Mouse (Mus musculus) neutrophil, adult 5-6 weeks (primary cell): ENCODE results near the gene Tbc1d17. TPM values are rescaled to one million over a fixed set of nuclear protein-coding genes. Genes with fewer than 3 reads are reported as not detected.

ENCODE experiments used
- ATAC-seq: fragments of 151-379, 151-347 bp; 2 replicates; pipeline ENCODE4 v1.8.0; 2017; ENCODE audit warnings: mild to moderate bottlenecking, moderate TSS enrichment; ENCODE audit not compliant: insufficient number of reproducible peaks, poor library complexity, low FRiP score, severe bottlenecking; ENCODE audit errors: extremely low read depth
- total RNA-seq: library from RNA; stranded (forward); fragments of 200-1000 nt; gene quantifications from 2 replicates; pipeline ENCODE4 v1.2.3, GENCODE M21; 2017

The Tbc1d17 gene
- total RNA-seq, 1 experiment from 2014 or later = 62.0 TPM

DNA sequence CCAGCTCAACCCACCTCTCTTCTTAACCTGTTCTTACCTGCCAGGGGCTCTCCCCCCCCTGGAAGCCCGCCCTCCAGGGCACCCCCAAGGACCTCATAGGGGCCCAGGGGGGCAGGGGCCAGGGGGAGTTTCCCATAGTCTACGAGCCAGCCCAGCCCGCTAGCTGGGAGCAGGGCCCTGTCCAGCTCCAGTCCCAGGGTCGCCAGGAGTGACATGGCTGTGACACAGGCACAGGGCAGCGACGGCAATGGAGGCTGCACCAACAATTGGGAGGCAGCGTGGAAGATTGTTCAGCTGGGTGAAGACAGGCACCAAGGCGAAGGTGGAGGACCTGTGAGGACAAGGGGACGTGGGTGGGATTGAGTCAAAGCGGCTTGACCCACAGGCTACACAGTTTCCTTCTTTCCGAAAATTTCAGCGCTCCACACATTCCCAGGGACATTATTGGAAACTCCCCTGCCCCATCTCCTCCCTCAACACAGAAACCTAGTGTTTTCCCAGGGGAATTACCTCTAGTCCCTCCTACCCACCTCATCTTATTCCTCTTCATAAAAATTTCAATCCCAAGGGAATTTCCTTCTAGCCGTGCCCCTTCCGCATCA lies 33.8 kb downstream of the Tbc1d17 start:
- ATAC-seq = no peak

DNA sequence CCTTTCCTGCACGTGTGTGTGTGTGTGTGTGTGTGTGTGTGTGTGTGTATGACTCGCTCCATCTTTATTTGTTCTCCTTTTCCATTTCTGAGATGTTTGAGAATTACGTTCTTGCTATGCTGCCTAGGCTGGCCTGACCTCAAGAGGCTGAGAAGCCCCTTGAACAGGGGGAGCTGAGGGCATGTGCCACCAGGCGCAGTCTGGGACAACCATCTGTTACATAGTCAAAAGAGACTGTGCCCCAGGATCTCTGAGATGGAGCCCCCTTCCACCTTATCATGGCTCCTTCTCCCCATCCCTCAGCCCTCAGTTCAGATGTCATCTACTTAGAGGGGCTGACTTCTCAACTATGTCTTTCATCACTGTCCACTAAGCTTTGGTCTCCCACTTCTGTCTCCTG lies 34.5 kb downstream of the Tbc1d17 start:
- no peak for ATAC-seq

DNA sequence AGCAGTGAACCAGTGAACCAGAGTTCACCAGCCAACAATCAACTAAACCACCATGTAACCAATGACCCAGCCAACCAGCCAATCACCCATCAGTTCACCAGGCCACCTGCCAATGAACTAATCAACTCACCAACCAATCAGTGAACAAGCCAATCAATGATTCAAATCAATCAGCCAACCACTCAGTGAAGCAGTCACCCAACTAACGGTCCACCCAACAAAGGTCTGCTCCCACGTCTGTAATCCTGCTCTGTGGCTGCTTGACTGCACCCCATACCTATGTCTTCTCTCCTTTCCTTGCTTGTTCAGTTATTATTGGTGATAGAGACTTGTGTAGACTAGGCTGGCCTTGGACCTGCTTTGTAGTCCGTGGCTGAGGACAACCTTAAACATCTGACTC lies 34.9 kb downstream of the Tbc1d17 start:
- no peak for ATAC-seq

DNA sequence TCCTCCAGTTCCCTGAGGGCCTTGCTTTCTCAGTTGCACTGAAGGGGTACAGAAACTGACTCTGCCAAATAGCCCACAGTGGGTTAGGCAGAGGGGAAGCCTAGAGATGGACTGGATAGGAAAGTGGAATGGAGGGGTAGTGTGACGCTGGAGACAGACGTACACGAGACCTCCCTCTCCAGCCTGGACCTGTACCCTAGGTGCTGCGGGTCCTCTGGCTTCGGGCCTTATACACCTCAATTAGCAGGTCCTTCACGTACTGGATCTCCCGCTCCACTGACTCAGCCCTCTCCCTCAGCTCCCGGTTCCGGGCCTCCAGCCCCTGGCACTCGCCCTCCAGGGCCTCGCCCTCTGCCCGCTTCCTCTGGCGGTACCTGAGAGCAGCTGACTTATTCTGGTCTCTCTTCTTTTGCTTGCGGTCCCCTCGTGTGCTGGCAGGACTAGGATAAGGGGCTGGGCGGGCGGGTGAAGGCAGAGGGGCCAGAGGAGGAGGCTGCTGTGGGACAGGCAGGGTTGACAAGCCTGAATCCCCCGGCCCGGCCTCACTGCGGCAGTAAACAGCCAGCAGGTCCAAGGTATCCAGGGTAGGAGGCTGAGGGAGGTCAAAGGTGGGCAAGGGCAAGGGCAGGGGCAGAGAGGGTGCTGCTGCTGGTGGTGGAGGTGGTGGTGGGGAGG lies 36.1 kb downstream of the Tbc1d17 start:
- ATAC-seq = no peak

DNA sequence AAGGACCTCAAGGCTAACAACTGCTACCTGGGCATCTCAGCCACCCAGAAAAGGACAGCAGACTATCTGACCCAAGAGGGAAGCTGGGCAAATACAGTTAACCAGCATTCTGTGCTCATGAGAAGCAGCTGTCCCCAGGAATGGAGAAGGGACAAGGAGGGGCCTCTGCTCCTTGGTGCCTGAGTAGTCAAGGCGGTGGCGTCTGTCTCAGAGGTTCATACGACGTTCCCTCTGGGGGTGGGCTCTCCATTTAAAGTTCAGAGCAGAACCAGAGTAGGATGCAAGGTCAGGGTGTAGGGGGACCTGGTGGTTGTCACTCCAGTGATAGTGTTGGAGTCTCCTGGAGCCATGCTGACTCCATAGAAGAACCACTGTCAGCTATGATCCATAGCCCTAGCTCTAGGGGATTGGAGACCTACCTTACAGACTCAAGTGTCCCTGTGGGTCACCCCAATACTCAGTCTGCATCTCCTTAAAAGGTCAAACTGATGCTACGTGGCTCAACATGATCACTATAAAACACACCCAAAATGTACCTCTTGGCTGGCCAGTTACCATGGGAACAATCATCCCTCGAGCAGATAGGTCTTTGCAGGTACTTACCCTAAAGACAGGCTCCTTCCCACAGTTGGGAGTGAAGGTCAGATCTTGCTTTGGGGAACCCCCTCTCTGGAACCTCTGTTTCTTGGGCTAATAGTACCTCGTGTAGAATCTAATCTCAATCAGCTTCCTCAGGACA lies 37.9 kb downstream of the Tbc1d17 start:
- no peak for ATAC-seq

DNA sequence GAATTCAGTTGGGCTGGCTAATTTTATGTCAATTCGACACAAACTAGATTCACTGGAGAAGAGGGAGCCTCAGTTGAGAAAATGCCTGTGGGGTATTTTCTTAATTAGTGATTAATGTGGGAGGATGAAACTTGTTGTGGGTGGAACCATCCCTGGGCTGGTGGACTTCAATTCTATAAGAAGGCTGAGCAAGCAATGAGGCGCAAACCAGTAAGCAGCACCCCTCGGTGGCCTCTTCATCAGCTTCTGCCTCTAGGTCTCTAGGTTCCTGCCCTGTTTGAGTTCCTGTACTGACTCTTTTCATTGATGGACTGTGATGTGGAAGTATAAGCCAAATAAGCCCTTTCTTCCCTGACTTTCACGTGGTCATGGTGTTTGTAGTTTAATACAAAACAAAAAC lies 38.5 kb downstream of the Tbc1d17 start:
- no peak for ATAC-seq

DNA sequence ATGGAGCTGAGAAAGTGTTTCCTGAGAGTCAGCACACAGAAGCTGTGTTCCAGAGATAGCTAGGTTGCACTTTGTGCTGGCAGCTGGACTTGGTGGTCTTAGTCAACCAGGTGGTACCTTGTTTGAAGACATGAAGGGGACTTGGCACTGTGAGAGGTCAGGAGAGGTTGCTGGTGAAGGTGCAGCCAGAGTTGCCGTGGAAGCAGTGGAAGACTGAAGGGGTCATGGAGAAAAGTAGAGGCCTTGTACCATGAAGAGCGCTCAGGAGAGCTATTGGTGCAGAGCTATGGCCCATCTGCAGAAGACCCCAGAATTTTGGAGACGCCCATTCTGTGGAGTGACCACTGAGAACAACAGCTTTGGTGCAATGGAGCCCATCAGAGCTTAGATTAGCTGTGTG lies 39.4 kb downstream of the Tbc1d17 start:
- ATAC-seq = no peak

DNA sequence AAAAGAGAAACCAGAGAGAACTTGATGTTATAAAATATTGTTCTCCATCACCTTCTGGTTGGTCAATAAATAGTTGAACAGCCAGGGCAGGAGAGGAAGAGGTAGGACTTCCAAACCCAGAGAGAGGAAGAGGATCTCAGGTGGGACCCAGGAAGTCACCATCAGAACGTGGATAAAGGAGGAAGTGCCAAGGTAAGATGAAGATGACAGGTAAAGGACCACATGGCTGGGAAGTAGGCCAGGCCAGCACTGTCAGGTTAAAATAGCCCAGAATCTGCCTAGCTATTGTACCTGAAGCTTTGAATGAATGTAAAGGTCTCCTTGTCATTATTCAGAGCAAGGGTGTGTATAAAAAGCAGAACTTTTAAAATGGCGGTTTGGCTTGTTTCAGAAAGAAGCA lies 40.0 kb downstream of the Tbc1d17 start:
- no peak for ATAC-seq

DNA sequence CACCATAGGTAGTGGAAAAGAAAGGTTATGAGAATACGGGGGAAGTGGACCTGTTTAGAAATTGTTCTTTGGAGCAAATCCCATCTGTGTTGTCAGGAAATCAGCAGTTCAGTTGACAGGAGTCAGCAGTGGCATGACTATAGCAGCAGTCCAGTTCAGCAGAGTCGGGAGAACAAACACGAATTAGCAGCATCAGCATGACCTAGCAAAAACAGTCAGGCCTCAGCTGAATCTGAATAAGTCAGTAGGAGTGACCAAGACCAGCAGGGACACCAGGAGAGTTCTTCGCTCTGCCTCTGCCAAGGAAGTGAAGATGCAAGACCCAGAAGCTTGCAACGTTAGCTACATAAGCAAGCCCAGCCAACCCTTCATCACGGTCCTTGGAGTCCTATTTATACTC lies 56.1 kb downstream of the Tbc1d17 start:
- ATAC-seq = no peak

DNA sequence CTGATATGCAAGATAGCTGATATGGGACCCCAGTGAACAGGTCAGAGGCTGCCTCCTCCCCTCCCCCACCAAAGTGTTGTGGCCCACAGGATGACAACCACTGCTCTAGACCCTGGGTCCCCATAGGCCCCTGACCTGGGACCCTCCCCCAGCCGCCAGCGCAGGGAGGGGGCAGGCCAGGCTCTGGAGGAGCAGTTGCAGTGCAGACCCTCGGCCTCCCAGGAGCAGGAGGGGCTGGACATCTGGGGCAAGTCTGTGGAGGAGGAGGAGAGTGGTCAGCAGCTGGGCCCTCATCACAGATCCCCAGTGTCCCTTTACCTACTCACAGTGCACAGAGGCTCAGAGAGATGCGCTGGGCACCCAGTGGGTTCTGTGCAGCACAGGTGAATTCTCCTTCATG lies 58.8 kb downstream of the Tbc1d17 start:
- no peak for ATAC-seq

DNA sequence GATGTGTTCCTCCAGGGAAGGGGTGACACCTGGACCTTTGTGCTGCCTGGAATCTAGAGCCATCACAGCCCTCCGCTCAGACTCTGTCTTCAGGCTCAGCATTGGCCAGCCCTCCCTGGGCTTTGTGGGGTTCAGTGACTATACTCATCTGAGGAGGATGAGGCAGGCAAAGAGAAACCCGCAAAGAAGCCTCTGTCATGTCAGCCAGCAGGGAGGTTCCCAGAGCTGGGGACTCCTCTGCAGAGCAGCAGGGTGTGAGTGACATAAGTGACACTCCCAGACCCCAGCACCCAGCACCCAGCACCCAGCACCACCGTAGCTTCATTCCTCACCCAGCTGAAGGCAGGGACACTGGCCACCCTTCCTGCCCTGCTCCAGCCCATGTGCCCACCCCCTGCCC lies 59.3 kb downstream of the Tbc1d17 start:
- no peak for ATAC-seq

Other genes with a start within 250 kb of the Tbc1d17 start
- not detected in 2 replicates for gene Myh14, start 178.2 kb downstream of the Tbc1d17 start, total RNA-seq
- gene Izumo2, start 140.3 kb downstream of the Tbc1d17 start, total RNA-seq = not detected in 2 replicates
- 49.1 and 52.8 TPM in 2 replicates for gene Vrk3, start 100.7 kb downstream of the Tbc1d17 start, total RNA-seq
- gene Zfp473, start 98.0 kb downstream of the Tbc1d17 start, total RNA-seq = 0.98 and 1.5 TPM in 2 replicates
- gene Nup62, start 33.0 kb downstream of the Tbc1d17 start, total RNA-seq = 40.6 and 42.0 TPM in 2 replicates
- gene Il4i1, start 32.7 kb downstream of the Tbc1d17 start, total RNA-seq = 25.3 and 28.3 TPM in 2 replicates
- gene Atf5, start 32.4 kb downstream of the Tbc1d17 start, total RNA-seq = 1.3 and 1.8 TPM in 2 replicates
- gene Akt1s1, start 88 bp downstream of the Tbc1d17 start, total RNA-seq = 26.4 and 37.0 TPM in 2 replicates
- gene Pnkp, start 8.1 kb upstream of the Tbc1d17 start, total RNA-seq = 95.7 and 102 TPM in 2 replicates
- 5.2 and 9.7 TPM in 2 replicates for gene Ptov1, start 20.7 kb upstream of the Tbc1d17 start, total RNA-seq
- gene Med25, start 43.6 kb upstream of the Tbc1d17 start, total RNA-seq = 23.5 and 26.8 TPM in 2 replicates
- gene Fuz, start 47.0 kb upstream of the Tbc1d17 start, total RNA-seq = 22.1 and 29.9 TPM in 2 replicates
- 23.9 and 29.8 TPM in 2 replicates for gene Ap2a1, start 80.4 kb upstream of the Tbc1d17 start, total RNA-seq
- gene Tsks, start 94.1 kb upstream of the Tbc1d17 start, total RNA-seq = not detected in 2 replicates
- gene Cpt1c, start 125.8 kb upstream of the Tbc1d17 start, total RNA-seq = not detected in 2 replicates
- gene Prmt1, start 137.5 kb upstream of the Tbc1d17 start, total RNA-seq = 41.1 and 52.0 TPM in 2 replicates
- gene Irf3, start 148.6 kb upstream of the Tbc1d17 start, total RNA-seq = 216 and 230 TPM in 2 replicates
- 17.8 and 20.9 TPM in 2 replicates for gene Bcl2l12, start 149.6 kb upstream of the Tbc1d17 start, total RNA-seq
- gene Scaf1, start 167.3 kb upstream of the Tbc1d17 start, total RNA-seq = 35.7 and 39.7 TPM in 2 replicates
- gene Rras, start 168.9 kb upstream of the Tbc1d17 start, total RNA-seq = 4.9 and 7.1 TPM in 2 replicates
- 7.6 and 10.2 TPM in 2 replicates for gene Prr12, start 203.8 kb upstream of the Tbc1d17 start, total RNA-seq
- 50.7 and 51.0 TPM in 2 replicates for gene Nosip, start 213.3 kb upstream of the Tbc1d17 start, total RNA-seq
- gene Prrg2, start 213.6 kb upstream of the Tbc1d17 start, total RNA-seq = 19.8 and 21.8 TPM in 2 replicates
- gene Rcn3, start 243.1 kb upstream of the Tbc1d17 start, total RNA-seq = 9.2 and 16.1 TPM in 2 replicates